Mouse (Mus musculus) hindbrain, embryonic 12.5 days (tissue): ENCODE measurements at regions not wholly inside any gene's neighbourhood (a gene's known extent, or its start where the extent isn't known, plus 50 kb on each side); places are given as distances from the start of the nearest gene placed in this dataset.

Source experiments
- ATAC-seq: fragments of 200-750 bp; cut with Nextera tagmentation; 2 replicates; pipeline ENCODE4 v1.8.0; 2017; ENCODE audit warnings: moderate TSS enrichment; ENCODE audit not compliant: low FRiP score
- H3K27ac ChIP-seq: fragments of 300-500 bp; sonication (generic); 2 replicates; pipeline ENCODE4 v1.5.1; 2016; ENCODE audit warnings: mild to moderate bottlenecking
- H3K27me3 ChIP-seq: fragments of 300-500 bp; sonication (generic); 2 replicates; pipeline ENCODE4 v1.6.1; 2016; ENCODE audit warnings: mild to moderate bottlenecking
- H3K36me3 ChIP-seq: fragments of 300-500 bp; sonication (generic); 2 replicates; pipeline ENCODE4 v1.6.1; 2016; ENCODE audit warnings: mild to moderate bottlenecking
- H3K4me1 ChIP-seq: fragments of 300-500 bp; sonication (generic); 2 replicates; pipeline ENCODE4 v1.6.1; 2016
- H3K4me2 ChIP-seq: fragments of 300-500 bp; sonication (generic); replicated peaks from 2 replicates; pipeline ENCODE4 v1.6.1; 2016; ENCODE audit warnings: mild to moderate bottlenecking
- H3K4me3 ChIP-seq: fragments of 300-500 bp; sonication (generic); 2 replicates; pipeline ENCODE4 v1.5.1; 2016; ENCODE audit warnings: mild to moderate bottlenecking
- H3K9ac ChIP-seq: fragments of 300-500 bp; sonication (generic); 2 replicates; pipeline ENCODE4 v1.6.1; 2016; ENCODE audit warnings: mild to moderate bottlenecking, moderate library complexity
- H3K9me3 ChIP-seq: fragments of 300-500 bp; sonication (generic); replicated peaks from 2 replicates; pipeline ENCODE4 v1.6.1; 2016; ENCODE audit warnings: mild to moderate bottlenecking
- whole genome bisulfite sequencing: fragments of 180-500 bp; shearing (Covaris S2); methylation state at CpG from one replicate; pipeline ENCODE4 v1.1.7; 2016; 5-methylcytosine and 5-hydroxymethylcytosine counted together

DNA sequence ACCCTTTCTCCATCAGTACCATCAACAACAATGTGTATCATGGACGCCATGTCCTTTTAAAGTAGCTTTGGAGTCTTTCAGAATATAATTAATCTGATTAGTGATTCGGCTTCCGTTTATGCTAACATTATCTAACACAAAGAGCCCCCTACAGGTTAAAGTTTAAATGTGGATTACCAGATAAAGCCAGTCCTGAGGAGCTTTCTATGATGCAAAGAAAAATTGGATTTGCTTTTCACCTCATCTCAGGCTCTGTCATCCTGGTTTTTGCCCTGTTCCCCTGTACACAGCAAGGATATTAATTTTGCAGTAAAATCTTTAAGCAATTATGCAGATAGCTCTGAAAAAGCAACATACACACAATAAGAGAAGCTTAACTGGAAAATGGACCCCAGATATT, 412.7 kb upstream of the Tbc1d2b start:
- H3K4me2 ChIP-seq, result no peak overlapping the region
- H3K9ac ChIP-seq, result no peak overlapping the region
- H3K36me3 ChIP-seq, result no peaks in the 10 kb centered on the region
- H3K27me3 ChIP-seq, result peaks cover 3% of the 10 kb centered on the region; the same call in 1 of the 2 replicates
- no peaks in the 10 kb centered on the region for H3K9me3 ChIP-seq
- H3K4me3 ChIP-seq, result no peak overlapping the region
- ATAC-seq, result no peak
- WGBS, result 27% methylated on average over 3 of the region's 3 CpGs
- no peak overlapping the region for H3K27ac ChIP-seq
- H3K4me1 ChIP-seq, result no peaks in the 10 kb centered on the region

GRCm38 (mm10) chr9:90690066-90690465, 419.5 kb upstream of the Tbc1d2b start:
- peaks cover 12% of the 10 kb centered on the region for H3K27me3 ChIP-seq
- H3K9me3 ChIP-seq, result no peaks in the 10 kb centered on the region
- no peaks in the 10 kb centered on the region for H3K36me3 ChIP-seq
- no peak overlapping the region for H3K9ac ChIP-seq
- H3K4me2 ChIP-seq, result no peak overlapping the region
- WGBS, result 65% methylated on average over 12 of the region's 12 CpGs
- H3K4me3 ChIP-seq, result no peak overlapping the region
- H3K4me1 ChIP-seq, result peaks cover 7% of the 10 kb centered on the region; the same call in 1 of the 2 replicates
- no peak overlapping the region for H3K27ac ChIP-seq
- ATAC-seq, result no peak

DNA sequence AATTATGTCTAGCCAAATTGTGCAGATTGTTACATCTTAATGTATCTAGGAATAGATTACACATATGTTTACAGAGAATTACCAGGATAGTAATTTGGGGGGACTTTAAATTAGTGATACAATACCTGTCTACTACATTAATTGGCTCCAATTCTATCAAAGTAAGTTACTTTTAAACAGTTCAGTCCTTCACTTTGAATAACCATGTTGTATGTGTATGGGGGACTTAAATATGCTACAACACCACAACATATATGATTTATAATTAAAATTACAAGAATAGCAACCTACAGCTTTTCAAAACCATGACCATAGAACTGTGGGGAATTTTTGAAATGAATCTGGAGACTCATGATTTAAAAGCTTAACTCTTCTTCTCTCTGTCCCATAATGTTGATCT, 420.5 kb upstream of the Tbc1d2b start:
- Histone ChIP-seq H3K27me3 (peaks cover 19% of the 10 kb centered on the region), H3K4me1 (peaks cover 7% of the 10 kb centered on the region; the same call in 1 of the 2 replicates), H3K9me3 (no peaks in the 10 kb centered on the region), H3K9ac (no peak overlapping the region), H3K4me2 (no peak overlapping the region), H3K36me3 (no peaks in the 10 kb centered on the region), H3K4me3 (no peak overlapping the region), H3K27ac (no peak overlapping the region)
- no peak for ATAC-seq

DNA sequence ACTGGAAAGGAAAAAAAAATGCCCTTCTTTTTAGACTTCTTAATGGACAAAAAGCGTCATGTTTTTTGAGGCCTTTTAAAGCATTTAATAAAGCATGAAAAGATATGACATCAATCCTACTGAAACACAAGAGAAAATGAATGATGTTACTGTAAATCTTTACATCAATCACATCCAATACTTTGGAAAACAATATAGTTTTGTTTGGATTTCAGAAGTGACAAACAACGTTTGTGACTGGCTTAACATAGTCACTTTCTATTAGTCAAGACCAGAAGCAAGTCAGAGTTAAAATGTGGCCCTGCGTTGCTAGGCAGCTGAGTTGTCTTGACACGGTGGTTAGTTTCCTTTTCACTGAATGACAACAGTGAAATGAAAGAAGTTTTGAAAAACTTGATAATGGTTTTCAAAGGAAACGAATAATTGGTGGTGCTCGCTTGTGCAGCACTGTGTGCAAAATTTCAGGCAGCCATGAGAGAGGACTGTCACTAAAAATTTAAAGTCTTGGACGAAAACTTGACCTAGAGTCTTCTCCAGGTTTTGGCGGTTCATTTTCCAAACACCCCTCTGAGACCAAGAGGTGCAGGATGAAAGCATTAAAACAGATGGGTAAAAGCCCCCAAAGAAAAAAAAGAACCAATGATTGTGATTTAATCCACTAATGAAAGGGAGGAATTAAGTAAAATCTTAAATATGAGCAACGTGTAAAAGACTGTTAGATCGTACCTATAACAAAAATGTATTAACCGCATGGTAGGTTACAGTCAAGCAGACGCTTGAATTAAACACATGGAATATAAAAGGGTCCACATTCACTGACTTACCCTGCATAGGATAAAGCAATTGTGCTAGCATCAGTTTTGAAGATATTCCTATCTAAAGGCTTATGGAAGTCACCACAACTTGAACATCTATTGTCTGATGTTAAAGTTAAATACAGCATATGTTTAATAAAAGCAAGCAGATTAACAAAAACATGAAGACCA, 421.4 kb upstream of the Tbc1d2b start:
- H3K4me2 ChIP-seq, result 0 out of 2 replicates have a peak overlapping the region, but pooled peaks have one; percentile 4
- H3K9me3 ChIP-seq, result no peaks in the 10 kb centered on the region
- H3K4me3 ChIP-seq, result no peak overlapping the region
- peaks cover 19% of the 10 kb centered on the region for H3K27me3 ChIP-seq
- 31% methylated on average over 12 of the region's 12 CpGs for WGBS
- no peak overlapping the region for H3K9ac ChIP-seq
- H3K27ac ChIP-seq, result peak overlapping the region; percentile 71
- ATAC-seq, result peak; percentile 63
- no peaks in the 10 kb centered on the region for H3K36me3 ChIP-seq
- H3K4me1 ChIP-seq, result peaks cover 7% of the 10 kb centered on the region; the same call in 1 of the 2 replicates

DNA sequence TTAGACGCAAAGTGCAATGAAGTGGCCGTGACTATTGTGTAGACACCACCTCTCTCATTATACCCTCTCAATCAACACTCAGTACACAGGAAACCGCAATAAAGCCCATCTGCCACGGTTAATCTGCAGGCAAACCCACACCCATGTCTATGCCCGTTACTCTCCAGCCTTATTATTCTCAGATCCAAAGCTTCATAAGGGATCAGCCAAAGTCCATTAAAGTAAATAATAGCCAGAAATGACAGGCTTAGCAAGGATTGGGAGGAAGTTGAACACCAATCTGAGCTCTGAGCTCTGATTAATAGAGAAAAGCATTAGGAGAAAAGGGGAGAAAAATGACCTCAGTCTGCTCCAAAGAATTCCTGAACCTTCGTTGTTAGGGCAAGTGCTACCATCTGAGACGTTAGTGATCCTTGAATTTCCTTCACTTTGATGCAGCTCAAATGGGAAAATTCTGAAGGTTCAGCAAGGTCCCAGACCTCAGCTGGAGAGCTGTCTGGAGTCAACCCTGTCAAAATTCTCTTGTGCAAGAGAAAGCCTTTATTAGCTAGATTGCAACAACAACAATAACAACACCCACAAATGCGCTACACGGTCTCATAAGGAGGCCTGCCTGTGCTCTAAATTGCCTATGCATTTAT, 422.5 kb upstream of the Tbc1d2b start:
- Histone ChIP-seq H3K9ac (no peak overlapping the region), H3K27ac (peak overlapping the region; percentile 71), H3K4me2 (peak overlapping the region; percentile 25; the same call in 1 of the 2 replicates), H3K27me3 (peaks cover 26% of the 10 kb centered on the region), H3K4me1 (peaks cover 7% of the 10 kb centered on the region; the same call in 1 of the 2 replicates), H3K36me3 (no peaks in the 10 kb centered on the region), H3K4me3 (no peak overlapping the region), H3K9me3 (no peaks in the 10 kb centered on the region)
- ATAC-seq, result peak; percentile 91
- 11% methylated on average over 9 of the region's 9 CpGs for WGBS

- H3K4me3 ChIP-seq, result no peak overlapping the region
- 39% methylated on average over 13 of the region's 13 CpGs for WGBS
- no peaks in the 10 kb centered on the region for H3K9me3 ChIP-seq
- H3K27me3 ChIP-seq, result peaks cover 27% of the 10 kb centered on the region
- peaks cover 7% of the 10 kb centered on the region; the same call in 1 of the 2 replicates for H3K4me1 ChIP-seq
- H3K36me3 ChIP-seq, result no peaks in the 10 kb centered on the region
- no peak overlapping the region for H3K9ac ChIP-seq
- peak overlapping the region; percentile 68 for H3K27ac ChIP-seq
- no peak for ATAC-seq
- H3K4me2 ChIP-seq, result peak overlapping the region; percentile 7
Observed at GRCm38 (mm10) chr9:90694051-90694645, 423.5 kb upstream of the Tbc1d2b start.

- Histone ChIP-seq H3K4me2 (no peak overlapping the region), H3K36me3 (no peaks in the 10 kb centered on the region), H3K9ac (no peak overlapping the region), H3K27me3 (peaks cover 27% of the 10 kb centered on the region), H3K9me3 (no peaks in the 10 kb centered on the region), H3K27ac (no peak overlapping the region), H3K4me1 (peaks cover 10% of the 10 kb centered on the region), H3K4me3 (no peak overlapping the region)
- WGBS, result 79% methylated on average over 7 of the region's 7 CpGs
- no peak for ATAC-seq
Observed at GRCm38 (mm10) chr9:90695693-90696092, 425.1 kb upstream of the Tbc1d2b start.

GRCm38 (mm10) chr9:90697279-90698000, 426.8 kb upstream of the Tbc1d2b start:
- no peak for ATAC-seq
- Histone ChIP-seq H3K9ac (no peak overlapping the region), H3K9me3 (no peaks in the 10 kb centered on the region), H3K27me3 (peaks cover 28% of the 10 kb centered on the region), H3K4me1 (peaks cover 15% of the 10 kb centered on the region), H3K4me3 (no peak overlapping the region), H3K27ac (peak overlapping the region; percentile 48; the same call in 1 of the 2 replicates), H3K36me3 (no peaks in the 10 kb centered on the region), H3K4me2 (peak overlapping the region; percentile 22; the same call in 1 of the 2 replicates)
- 57% methylated on average over 11 of the region's 11 CpGs for WGBS

DNA sequence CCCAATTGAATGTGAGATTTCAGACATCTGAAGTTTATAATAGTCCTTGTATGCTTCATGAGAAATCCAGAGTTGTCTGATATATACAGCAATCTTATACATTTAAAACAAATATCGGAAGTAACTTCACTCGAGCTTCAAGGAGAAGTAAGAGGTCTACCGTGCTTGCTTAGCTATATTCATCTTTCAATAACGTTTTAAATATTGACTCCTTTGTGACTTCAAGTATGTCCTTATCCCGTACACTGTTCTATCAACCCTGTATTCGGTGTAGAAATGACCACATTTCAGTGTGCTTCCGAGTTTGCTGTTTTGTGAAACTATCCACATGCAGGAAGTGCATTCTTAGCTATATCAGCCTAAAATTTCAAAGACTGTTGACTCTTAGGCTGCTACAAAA, 427.8 kb upstream of the Tbc1d2b start:
- Histone ChIP-seq H3K27ac (no peak overlapping the region), H3K9me3 (no peaks in the 10 kb centered on the region), H3K4me2 (no peak overlapping the region), H3K9ac (no peak overlapping the region), H3K4me1 (peaks cover 12% of the 10 kb centered on the region), H3K27me3 (peaks cover 30% of the 10 kb centered on the region), H3K4me3 (no peak overlapping the region), H3K36me3 (no peaks in the 10 kb centered on the region)
- no peak for ATAC-seq
- WGBS, result 73% methylated on average over 7 of the region's 7 CpGs

GRCm38 (mm10) chr9:90699064-90699463, 428.5 kb upstream of the Tbc1d2b start:
- Histone ChIP-seq H3K9ac (no peak overlapping the region), H3K4me2 (no peak overlapping the region), H3K4me3 (no peak overlapping the region), H3K27me3 (peaks cover 30% of the 10 kb centered on the region), H3K9me3 (no peaks in the 10 kb centered on the region), H3K27ac (no peak overlapping the region), H3K4me1 (peaks cover 11% of the 10 kb centered on the region), H3K36me3 (no peaks in the 10 kb centered on the region)
- WGBS, result 30% methylated on average over 4 of the region's 4 CpGs
- ATAC-seq, result no peak

DNA sequence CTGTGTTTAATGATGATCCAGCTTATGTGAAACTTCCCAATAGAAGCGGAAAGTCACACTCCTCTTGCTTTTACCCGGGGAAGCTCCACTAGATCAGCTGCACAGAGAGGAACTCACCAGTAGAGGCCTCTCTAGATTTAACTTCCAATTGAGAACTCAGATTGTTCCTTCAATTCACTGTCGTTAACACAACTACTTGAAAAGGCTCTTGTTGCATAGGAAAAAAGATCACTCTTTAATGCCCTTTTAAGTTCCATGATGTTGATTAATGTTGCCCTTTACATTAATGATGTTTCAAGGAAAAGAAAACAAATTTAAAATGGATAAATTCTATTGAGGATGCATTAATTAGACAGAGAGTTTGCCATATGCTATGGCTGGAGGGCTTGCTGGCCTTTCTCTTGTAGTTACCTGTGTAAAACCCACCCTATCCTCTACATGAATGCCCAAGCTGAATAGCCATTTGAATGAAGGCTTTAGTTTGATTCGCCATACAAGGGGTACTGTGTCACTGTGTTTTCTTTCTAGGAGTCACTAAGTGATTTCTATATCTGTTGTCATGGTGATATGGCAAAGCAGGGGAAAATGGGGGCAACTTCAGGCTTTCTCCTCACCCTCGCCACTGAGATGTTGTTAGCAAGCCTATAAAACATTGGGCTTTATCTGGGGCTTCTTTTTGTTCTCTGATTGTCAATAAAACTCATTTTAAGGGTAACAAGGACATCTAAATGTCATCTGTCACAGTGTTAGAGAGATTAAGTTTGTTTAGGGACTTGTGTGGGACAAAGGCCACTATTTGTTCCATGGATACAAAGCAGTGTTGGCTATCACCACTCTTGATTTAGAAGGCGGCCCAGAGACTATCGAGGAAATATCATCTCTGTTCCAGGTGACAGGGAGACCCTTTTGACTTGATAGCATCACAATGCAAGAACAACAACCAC, 429.9 kb upstream of the Tbc1d2b start:
- Histone ChIP-seq H3K9me3 (no peaks in the 10 kb centered on the region), H3K36me3 (no peaks in the 10 kb centered on the region), H3K4me2 (no peak overlapping the region), H3K4me3 (no peak overlapping the region), H3K27me3 (peaks cover 21% of the 10 kb centered on the region), H3K4me1 (peaks cover 11% of the 10 kb centered on the region), H3K9ac (no peak overlapping the region), H3K27ac (peak overlapping the region; percentile 31)
- ATAC-seq, result peak; percentile 90
- WGBS, result 18% methylated on average over 7 of the region's 7 CpGs
